Mouse (Mus musculus) neural tube, embryonic 11.5 days (tissue): ENCODE results near the gene Yrdc. TPM values are rescaled to one million over a fixed set of nuclear protein-coding genes. Genes with fewer than 3 reads are reported as not detected.
A peak's percentile ranks its signal among the peaks of the same experiment; 100 is the strongest.

Experiments used
- ATAC-seq: fragments of 200-750 bp; cut with Nextera tagmentation; 2 replicates; pipeline ENCODE4 v1.8.0; 2017; ENCODE audit warnings: moderate number of reproducible peaks, mild to moderate bottlenecking, moderate TSS enrichment, moderate library complexity; ENCODE audit not compliant: insufficient read depth, low FRiP score, low TSS enrichment
- DNase-seq: peaks from one replicate; pipeline ENCODE4 v3.0.0-alpha.2; 2015; ENCODE audit warnings: low spot score
- H3K27ac ChIP-seq: fragments of 300-500 bp; sonication (generic); 2 replicates; pipeline ENCODE4 v1.5.1; 2014; ENCODE audit warnings: low read depth, mild to moderate bottlenecking, low read length
- H3K27me3 ChIP-seq: fragments of 300-500 bp; sonication (generic); 2 replicates; pipeline ENCODE4 v1.6.1; 2014; ENCODE audit warnings: mild to moderate bottlenecking, low read length, mixed read lengths; ENCODE audit not compliant: control insufficient read depth, insufficient read depth
- H3K36me3 ChIP-seq: fragments of 300-500 bp; sonication (generic); 2 replicates; pipeline ENCODE4 v1.6.1; 2014; ENCODE audit warnings: mild to moderate bottlenecking, low read length, moderate library complexity, mixed read lengths; ENCODE audit not compliant: control insufficient read depth, insufficient read depth
- H3K4me1 ChIP-seq: fragments of 300-500 bp; sonication (generic); 2 replicates; pipeline ENCODE4 v1.6.1; 2014; ENCODE audit warnings: low read length, mixed read lengths; ENCODE audit not compliant: control insufficient read depth, insufficient read depth
- H3K4me2 ChIP-seq: fragments of 300-500 bp; sonication (generic); 2 replicates; pipeline ENCODE4 v1.6.1; 2014; ENCODE audit warnings: low read depth, mild to moderate bottlenecking, moderate library complexity
- H3K4me3 ChIP-seq: fragments of 300-500 bp; sonication (generic); 2 replicates; pipeline ENCODE4 v1.5.1; 2014; ENCODE audit warnings: low read depth, low read length
- H3K9ac ChIP-seq: fragments of 300-500 bp; sonication (generic); 2 replicates; pipeline ENCODE4 v1.6.1; 2014; ENCODE audit warnings: mild to moderate bottlenecking, low read length
- H3K9me3 ChIP-seq: fragments of 300-500 bp; sonication (generic); 2 replicates; pipeline ENCODE4 v1.6.1; 2016; ENCODE audit warnings: low read length; ENCODE audit not compliant: control insufficient read depth
- WGBS: fragments of 180-500 bp; shearing (Covaris S2); extraction: QIAGEN DNeasy Blood & Tissue Kit; methylation state at CpG from one replicate; pipeline ENCODE4 v1.1.7; 2014; 5-methylcytosine and 5-hydroxymethylcytosine counted together
- polyA plus RNA-seq: library from polyadenylated mRNA; unstranded; fragments of >200 nt; fragmentation: Nextera tagmentation; extraction: Ambion mirVana; gene quantifications from 2 replicates; pipeline ENCODE4 v1.2.1, GENCODE M21; 2014

Yrdc gene
- 50.8 and 58.1 TPM in 2 replicates for polyA plus RNA-seq

DNA sequence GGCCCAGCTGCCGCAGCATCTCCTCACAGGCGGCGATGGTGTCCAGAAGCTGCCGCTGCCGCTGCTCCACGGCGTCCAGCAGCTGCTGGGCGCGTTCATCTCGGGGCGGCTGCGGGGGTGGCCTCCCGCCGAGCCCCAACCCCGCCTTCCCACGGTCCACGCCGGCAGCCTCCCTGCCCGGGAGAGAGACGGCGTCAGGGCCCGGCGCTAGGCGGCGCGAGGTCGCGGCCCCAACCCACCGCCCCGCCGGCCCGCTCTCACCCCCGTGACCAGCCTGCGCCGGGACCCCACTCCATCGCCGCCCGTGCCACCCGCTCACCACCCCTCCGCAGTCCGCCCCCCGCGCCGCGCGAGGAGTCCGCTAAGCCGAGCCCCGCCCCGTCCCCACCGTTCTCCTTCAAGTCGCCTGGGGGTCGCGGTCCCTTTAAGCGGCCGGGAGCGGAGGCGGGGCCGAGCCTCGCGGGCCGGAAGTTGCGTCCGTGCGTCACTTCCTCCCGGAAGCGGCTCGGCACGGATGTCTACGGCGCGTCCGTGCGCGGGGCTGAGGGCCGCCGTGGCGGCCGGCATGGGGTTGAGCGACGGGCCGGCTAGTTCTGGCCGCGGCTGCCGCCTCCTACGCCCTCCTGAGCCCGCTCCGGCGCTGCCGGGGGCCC lies at the start of gene Yrdc:
TSS of gene Yrdc (plus strand) at position 419 of the 653 bp plus-strand sequence.
- peak within 1 kb of the TSS; percentile 100 for H3K4me3 ChIP-seq
- peak within 1 kb of the TSS; percentile 93 for H3K27ac ChIP-seq
- peak within 1 kb of the TSS; percentile 83 for H3K4me2 ChIP-seq
- peaks cover 11% of the 10 kb centered on the region for H3K4me1 ChIP-seq
- H3K9ac ChIP-seq: peak within 1 kb of the TSS; percentile 83
- peak; percentile 92 for ATAC-seq
- no peaks in the 10 kb centered on the region for H3K27me3 ChIP-seq
- no peaks in the 10 kb centered on the region for H3K9me3 ChIP-seq
- WGBS: under 1% methylated on average over 79 of the region's 90 CpGs
- H3K36me3 ChIP-seq: peaks cover 4% of the 10 kb centered on the region
- DNase-seq: peak; percentile 97

GRCm38 (mm10) chr4:124801552-124802308 lies 48.7 kb upstream of the Yrdc start, which contains the start of gene Mtf1:
Mtf1 (plus strand) TSS chr4:124802104.
- Histone ChIP-seq H3K4me2 (peak within 1 kb of the TSS; percentile 89), H3K9ac (peak within 1 kb of the TSS; percentile 94), H3K9me3 (no peaks in the 10 kb centered on the region), H3K4me3 (peak within 1 kb of the TSS; percentile 73), H3K27me3 (no peaks in the 10 kb centered on the region), H3K27ac (peak within 1 kb of the TSS; percentile 95), H3K4me1 (peaks cover 7% of the 10 kb centered on the region), H3K36me3 (peaks cover 2% of the 10 kb centered on the region; the same call in 1 of the 2 replicates)
- WGBS: 3% methylated on average over 20 of the region's 21 CpGs
- ATAC-seq (peak; percentile 72), DNase-seq (peak; percentile 92)

- Histone ChIP-seq H3K9me3 (no peaks in the 10 kb centered on the region), H3K36me3 (peaks cover 2% of the 10 kb centered on the region; the same call in 1 of the 2 replicates), H3K27ac (peak overlapping the region; percentile 95), H3K9ac (peak overlapping the region; percentile 94), H3K4me2 (peak overlapping the region; percentile 89), H3K27me3 (no peaks in the 10 kb centered on the region), H3K4me3 (peak overlapping the region; percentile 73), H3K4me1 (peaks cover 7% of the 10 kb centered on the region)
- WGBS: 3% methylated on average over 52 of the region's 53 CpGs
- DNase-seq (peak; percentile 97), ATAC-seq (peak; percentile 99)
These were observed 47.9 kb upstream of the Yrdc start for GRCm38 (mm10) chr4:124802309-124803260.

- no peaks in the 10 kb centered on the region for H3K27me3 ChIP-seq
These were observed 47.1 kb upstream of the Yrdc start for GRCm38 (mm10) chr4:124803406-124803805.

DNA sequence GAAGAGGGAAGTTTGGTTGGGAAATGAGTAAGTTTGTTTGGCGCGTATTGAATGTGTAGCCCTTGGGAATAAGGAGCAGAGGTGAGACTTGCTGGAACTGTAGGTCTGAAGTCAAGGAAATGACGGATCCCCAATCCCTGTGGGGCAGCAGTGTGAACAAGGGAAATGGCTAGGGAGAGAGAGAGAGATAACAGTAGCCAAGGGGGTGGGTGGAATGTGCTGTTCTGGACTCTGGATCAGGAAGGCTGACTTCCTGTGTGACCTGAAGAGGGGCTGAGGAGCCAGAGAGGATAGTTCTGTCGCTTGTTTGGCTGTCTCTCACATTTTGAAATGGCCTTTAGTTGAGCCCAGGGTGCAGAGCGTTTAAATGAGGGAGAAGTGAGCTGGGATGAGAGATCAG lies 42.0 kb upstream of the Yrdc start:
- H3K4me1 ChIP-seq: peaks cover 2% of the 10 kb centered on the region
- DNase-seq: no peak
- peaks cover 2% of the 10 kb centered on the region; the same call in 1 of the 2 replicates for H3K36me3 ChIP-seq
- no peaks in the 10 kb centered on the region for H3K9me3 ChIP-seq
- no peak overlapping the region for H3K27ac ChIP-seq
- no peaks in the 10 kb centered on the region for H3K27me3 ChIP-seq
- no peak overlapping the region for H3K4me2 ChIP-seq
- WGBS: 87% methylated on average over 5 of the region's 5 CpGs
- no peak overlapping the region for H3K4me3 ChIP-seq
- H3K9ac ChIP-seq: no peak overlapping the region
- no peak for ATAC-seq

More at GRCm38 (mm10) chr4:124803406-124803805, 47.1 kb upstream of the Yrdc start:
- Histone ChIP-seq H3K9me3 (no peaks in the 10 kb centered on the region), H3K9ac (no peak overlapping the region; the same call in 1 of the 2 replicates), H3K4me3 (peak overlapping the region; percentile 73), H3K4me2 (peak overlapping the region; percentile 89), H3K27ac (no peak overlapping the region), H3K4me1 (peaks cover 7% of the 10 kb centered on the region), H3K36me3 (peaks cover 2% of the 10 kb centered on the region; the same call in 1 of the 2 replicates)
- 88% methylated on average over 6 of the region's 6 CpGs for WGBS
- ATAC-seq (no peak), DNase-seq (no peak)

DNA sequence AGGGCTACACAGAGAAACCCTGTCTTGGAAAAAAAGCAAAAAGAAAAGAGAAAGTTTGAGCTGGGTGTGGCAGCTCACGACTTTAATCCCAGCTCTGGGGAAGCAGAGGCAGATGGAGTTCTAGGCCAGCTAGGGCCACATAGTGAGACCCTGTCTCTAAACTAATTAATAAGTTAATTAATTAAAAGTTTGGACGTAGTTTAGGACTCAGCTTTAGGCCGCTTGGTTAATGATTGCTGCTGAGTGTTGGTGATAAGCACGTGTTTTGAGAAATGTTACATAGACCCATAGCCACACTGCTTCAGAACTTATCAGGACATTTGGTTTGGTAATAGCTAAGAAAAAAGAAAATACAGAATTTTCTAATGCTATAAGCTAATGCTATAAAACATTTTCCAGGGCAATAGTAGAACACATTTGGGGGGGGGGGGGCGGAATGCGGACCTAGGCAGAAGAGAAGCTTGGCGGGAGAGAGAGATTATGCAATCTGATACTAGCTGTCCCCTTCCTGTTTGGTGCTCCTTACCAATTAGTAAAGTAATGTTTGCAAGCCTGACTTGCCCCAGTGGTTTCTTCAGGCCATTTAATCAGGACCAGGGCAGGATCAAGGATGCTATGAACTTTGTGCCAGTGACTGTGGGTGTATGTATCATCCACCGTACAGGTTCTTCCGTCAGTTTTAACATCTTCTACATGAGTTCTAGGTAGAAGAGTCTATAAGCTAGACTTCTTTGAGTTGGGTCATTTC lies 41.2 kb upstream of the Yrdc start:
- no peak for ATAC-seq
- H3K27me3 ChIP-seq: no peaks in the 10 kb centered on the region

DNA sequence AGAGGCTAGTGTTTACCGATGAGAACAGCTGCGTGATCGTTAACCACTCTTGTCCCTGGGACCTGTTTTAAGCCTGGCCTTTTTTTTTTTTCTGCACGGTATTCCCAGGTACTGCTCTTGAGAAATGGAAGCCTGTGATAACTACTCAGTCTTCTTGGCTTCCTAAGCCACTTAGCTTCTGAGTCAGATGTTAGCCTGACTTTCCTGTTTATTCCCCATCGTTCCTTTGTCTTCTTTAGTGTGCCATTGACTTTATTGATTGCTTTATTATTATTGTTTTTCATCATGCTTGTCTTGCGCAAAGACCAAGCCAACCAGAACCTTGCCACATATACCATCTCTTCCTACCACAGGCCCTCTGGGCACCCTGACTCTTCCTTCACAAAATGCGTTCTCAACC lies 40.4 kb upstream of the Yrdc start:
- no peaks in the 10 kb centered on the region for H3K36me3 ChIP-seq
- no peak overlapping the region for H3K4me3 ChIP-seq
- no peak overlapping the region for H3K4me2 ChIP-seq
- no peaks in the 10 kb centered on the region for H3K27me3 ChIP-seq
- no peak for DNase-seq
- H3K4me1 ChIP-seq: no peaks in the 10 kb centered on the region; the same call in 1 of the 2 replicates
- H3K27ac ChIP-seq: no peak overlapping the region
- H3K9me3 ChIP-seq: no peaks in the 10 kb centered on the region
- H3K9ac ChIP-seq: no peak overlapping the region
- no peak for ATAC-seq
- WGBS: 90% methylated on average over 7 of the region's 7 CpGs

More for the DNA sequence above, 41.2 kb upstream of the Yrdc start:
- Histone ChIP-seq H3K4me2 (no peak overlapping the region), H3K4me1 (no peaks in the 10 kb centered on the region; the same call in 1 of the 2 replicates), H3K4me3 (no peak overlapping the region), H3K9me3 (no peaks in the 10 kb centered on the region), H3K9ac (no peak overlapping the region), H3K36me3 (peaks cover 2% of the 10 kb centered on the region; the same call in 1 of the 2 replicates), H3K27ac (no peak overlapping the region)
- DNase-seq: no peak
- WGBS: 86% methylated on average over 9 of the region's 9 CpGs
